Mouse (Mus musculus): ENCODE measurements around the gene Neu3.

Neu3 gene

DNA sequence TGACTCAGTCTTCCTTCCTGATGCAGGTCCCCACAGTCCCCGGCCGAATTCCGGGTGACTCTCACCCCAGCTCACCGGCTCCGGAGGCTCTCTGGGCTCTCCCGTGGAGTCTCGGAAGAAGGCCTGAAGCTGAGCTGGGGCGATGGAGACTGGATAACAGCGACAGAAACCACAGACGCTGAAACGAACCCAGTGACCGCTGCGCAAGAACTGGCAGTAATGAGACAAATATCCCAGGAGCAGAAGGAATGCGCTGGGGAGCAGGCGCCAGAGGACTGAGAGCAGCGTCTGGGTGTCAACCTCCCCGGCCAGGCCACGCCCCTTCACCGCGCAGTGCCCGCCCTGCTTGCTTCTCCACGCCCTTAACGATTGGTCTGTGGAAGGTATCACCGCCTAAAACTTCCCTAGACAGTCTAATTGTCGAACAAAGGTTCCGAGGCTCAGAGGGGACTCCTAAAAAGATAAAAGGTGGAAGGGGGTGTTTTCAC lies at the start of gene Neu3:
Gene Neu3, minus strand, starts transcription at position 335 of the 488 bp plus-strand sequence.
- DNase-seq, result peak; percentile 98

DNA sequence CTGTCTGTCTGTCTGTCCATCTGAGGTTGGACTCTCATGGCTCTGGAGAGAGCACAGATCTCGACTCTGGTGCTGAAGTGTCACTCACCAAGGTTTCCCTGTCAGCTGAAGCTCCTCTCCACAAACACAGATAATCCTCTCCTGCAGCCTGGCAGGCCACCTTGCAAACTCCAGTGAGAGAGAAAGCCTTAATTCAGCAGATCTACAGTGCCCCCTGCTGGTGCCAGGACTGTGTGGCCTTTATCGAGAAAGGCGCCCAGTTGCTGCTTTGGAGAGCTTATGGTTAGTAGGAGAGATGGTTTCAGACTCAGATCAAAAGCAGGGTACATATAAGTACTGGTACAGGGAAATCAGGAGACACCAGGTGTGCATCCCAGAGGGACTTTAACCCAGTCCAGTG lies 48.1 kb upstream of the Neu3 start:
- peak; percentile 86 for DNase-seq

DNA sequence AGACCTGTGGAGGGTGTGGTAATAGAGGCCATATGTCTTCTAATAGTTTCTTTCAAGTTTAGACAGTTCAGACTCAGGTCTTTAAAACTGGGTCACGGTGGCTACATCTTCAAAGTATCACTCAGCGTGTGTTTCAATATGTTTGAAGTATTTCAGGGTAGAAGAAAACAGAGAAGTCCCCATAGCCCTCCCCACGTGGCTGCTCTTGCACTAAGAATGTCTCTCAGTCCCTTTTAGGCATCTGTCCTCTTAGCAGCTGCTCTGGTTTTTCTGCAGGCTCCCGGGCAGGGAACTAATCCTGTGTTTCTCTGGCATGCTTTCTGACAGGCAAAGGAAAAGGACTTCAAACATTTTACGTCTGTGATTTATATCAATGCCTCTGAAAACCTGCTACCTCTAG lies 47.7 kb upstream of the Neu3 start:
- no peak for DNase-seq

GRCm38 (mm10) chr7:99873965-99874364 lies 45.7 kb upstream of the Neu3 start:
- no peak for DNase-seq

GRCm38 (mm10) chr7:99869296-99869695 lies 41.1 kb upstream of the Neu3 start:
- DNase-seq, result no peak

DNA sequence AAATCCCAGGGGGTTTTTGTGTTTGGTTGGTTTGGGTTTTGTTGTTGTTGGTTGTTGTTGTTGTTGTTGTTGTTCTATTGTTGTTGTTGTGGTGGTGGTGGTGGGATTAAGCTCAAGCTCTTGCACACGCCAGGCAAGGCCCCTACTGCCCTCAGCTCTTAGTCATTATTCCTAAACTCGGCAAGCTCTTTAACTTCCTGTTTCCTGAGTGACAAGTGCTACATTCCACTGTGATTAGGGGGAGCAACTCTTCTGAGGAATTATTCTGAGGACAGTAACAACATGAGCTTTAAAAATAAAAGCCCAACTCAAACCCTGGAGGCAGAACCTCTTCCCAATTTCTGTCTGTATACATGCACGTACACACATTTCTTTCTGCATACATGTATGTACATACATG lies 37.0 kb upstream of the Neu3 start:
- DNase-seq, result no peak

DNA sequence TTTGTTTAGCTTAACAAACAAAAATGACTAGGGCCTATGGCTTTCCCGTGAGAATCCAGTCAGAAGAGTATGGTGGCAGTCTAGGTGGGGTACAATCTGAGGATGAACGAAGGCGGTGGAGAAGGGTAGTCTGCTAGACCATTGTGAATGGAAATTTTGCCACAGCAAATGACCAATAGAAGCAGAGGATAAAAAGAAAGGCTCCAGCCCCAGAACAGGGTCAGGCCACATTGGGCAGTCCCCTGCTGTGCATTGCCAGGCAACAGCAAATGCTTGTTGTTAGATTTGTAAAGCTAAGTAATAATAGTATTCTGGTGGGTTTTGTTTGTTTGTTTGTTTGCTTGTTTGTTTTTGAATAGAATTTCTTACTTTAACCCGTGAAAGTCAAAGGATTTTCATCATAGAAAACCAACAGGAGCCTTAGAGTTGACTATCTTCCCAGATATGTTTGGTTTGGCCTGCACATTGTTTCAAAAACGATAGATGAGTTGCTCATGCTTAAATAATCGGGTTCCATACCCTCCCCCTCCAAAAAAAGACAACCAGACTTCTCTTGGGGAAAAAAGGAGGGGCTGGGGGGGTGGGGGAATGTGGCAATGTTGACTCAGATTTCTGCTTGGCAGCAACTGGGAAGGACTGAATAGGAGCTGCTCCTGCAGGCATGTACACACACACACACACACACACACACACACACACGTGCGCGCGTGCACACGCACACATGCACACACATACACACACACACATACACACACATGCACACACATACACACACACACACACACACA lies 36.2 kb upstream of the Neu3 start:
- DNase-seq, result no peak

- no peak for DNase-seq
Measured at GRCm38 (mm10) chr7:99863362-99863761, 35.1 kb upstream of the Neu3 start, which contains the start of gene Spcs2. Gene Spcs2 (minus strand): TSS chr7:99863462.

DNA sequence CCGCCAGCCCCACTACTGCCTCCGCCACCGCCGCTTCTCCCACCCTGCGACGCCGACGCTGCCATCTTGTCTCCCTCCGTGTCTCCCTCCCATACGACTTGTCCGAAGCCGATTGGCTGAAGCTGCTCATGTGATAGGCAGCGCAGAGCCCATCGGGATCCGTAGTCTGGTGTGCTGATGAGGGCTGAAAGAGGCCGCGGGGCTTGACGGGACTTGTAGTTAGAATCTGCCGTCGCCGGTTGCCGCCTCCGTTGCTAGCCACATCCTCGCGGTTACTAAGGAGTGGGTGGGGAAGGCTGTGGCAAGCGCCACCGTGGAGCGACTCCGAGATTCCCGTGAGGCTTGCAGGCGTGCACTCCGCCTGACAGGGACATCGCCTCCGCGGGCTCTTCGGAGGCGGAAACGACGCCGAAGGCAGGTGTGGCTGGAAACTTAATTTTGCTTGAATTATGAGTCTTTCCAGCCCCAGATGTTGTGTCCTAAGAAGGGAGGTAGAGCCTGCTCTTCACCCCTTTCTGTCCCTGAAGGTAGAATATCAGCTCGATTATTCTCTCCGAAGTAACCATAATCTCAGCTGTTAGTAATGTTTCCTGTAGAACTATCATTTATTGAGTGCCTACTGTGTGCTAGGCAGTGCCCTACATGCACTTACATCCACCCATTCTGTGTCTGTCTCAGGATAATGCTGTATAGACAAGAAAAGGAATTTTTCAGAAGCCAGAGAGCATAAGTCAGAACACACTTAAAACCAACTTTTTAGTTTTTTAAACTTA lies 30.8 kb upstream of the Neu3 start, which contains the start of gene Xrra1:
Gene Xrra1, plus strand, starts transcription at position 304 of the 773 bp plus-strand sequence.
- DNase-seq, result peak; percentile 99

DNA sequence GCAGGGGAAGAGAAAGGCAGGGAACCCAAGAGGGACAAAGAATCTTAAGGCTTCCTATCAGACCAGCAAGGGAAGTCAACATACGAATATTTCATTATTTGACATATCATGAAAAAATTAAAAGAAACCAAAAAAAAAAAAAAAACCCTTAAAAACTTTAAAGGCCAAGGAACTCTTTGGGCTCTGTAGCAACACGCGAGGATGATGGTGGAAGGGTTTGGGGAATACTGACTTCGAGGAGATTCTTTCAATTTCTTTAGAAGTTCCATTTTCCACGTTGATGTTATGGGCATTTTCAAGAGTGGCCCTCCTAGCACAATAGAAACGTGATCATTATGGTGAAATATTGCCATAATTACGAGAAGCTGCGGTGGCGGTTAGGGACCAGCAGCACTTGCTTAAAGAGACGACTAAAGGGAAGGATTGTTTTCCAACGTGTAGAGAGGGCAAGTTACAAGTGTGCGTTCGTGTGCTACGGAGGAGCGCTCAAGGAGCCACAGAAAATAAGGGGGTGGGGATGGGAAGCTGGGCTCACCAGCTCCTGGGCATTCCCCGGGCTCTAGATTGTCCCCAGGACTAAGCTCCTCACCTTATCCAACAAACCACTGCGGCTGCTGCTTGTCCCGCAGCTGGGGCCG lies 30.1 kb upstream of the Neu3 start:
- no peak for DNase-seq

DNA sequence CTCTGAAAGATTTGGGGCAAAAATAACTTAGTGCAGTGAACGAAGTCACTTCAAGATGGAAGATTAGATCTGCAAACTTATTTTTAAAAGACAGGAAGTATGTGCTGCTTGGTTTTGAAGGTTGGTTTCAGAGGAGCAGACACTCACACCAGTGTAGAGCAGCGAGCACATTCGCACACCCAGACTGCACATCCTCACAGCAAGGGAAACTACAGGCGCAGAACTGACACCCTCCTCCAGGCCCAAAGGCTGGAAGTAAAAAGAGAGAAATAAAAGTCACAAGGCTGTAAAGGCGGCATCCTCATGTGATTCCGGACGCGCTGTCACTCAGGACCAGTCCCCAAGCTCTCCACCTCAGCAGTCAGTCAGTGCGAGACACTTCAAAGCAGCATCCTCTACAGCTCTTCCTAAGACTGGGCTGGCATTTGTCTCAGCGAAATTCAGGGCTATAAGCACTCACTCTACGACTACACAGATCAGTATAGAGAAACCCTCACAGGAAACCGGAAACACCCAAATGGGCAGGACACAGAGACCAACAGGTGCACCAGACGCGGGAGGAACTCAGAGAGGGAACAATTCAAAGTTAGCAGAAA lies 28.1 kb upstream of the Neu3 start:
- DNase-seq, result no peak

GRCm38 (mm10) chr7:99854311-99854710 lies 26.1 kb upstream of the Neu3 start:
- DNase-seq, result no peak

- no peak for DNase-seq
Measured at GRCm38 (mm10) chr7:99853350-99853749, 25.1 kb upstream of the Neu3 start.

DNA sequence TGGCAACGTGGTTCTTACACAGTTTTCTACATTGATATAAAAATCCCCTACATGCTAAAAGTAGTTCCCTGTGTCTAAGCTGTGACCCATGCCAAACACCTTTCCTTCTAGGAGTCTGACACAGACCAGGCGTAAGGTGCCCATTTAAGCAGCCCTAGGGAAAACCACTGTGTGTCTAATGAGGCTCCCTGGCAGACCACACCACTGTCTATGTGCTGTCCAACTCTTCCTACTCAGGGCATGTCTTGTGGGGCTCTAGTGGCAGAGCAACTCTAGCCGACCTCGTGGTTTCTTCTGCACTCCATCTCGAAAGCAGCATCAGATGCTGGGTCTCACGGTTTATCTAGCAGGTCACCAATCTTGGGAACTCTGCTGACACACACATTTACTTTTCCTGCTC lies 23.4 kb upstream of the Neu3 start:
- DNase-seq, result no peak

GRCm38 (mm10) chr7:99851121-99851520 lies 22.9 kb upstream of the Neu3 start:
- DNase-seq, result no peak

DNA sequence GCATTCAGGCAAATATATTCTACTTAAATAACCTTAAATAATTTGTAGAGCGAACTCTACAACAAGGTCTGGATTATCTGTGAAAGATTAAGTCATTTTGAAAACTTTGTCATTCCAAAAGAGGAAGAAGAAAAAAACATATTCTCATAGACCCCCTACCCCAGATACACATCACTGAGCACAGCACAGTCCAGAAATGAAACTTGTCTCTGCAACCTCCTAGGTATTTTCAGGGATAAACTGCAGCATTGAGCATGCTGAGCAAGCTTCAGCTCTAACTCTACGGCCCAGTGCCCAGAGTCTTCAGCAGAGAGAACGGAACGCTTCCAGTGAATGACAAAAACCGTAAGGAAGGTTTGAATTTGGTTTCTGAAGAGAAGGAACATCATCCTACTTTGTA lies 22.3 kb upstream of the Neu3 start:
- DNase-seq, result no peak

DNA sequence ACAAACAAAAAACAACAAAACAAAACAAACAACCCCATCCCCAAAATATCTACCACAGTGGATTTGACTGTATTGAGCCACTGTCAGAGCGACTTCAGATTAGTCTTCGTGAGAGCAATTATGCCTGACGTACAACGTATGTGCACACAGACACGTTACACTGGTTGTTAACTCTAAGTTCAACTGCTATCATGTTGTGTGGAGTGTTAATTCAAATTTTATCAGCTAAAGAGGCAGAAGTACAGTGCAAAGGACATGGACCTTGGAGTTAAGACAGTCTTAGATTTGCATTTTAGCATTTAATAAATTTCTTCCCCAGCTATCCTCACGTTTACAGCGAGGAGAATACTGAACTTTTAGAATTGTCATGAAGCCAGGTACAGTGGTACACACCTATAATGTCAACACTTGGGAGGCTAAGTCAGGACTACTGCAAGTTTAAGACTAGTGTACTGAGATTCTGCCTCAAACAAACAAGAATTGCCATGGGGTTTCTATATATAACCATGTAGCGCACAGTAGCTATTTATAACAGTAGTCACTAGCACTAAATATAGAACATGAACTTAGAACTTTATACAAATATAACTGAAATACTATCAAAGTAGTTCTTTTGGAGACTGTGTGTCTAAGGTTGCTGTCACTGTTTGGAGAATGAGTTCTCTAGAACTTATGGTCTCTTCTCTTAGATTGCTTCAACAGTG lies 17.5 kb upstream of the Neu3 start:
- no peak for DNase-seq

GRCm38 (mm10) chr7:99838241-99838640 lies 10.0 kb upstream of the Neu3 start:
- DNase-seq, result no peak

- peak; percentile 22 for DNase-seq
Measured at GRCm38 (mm10) chr7:99837358-99838071, 9.3 kb upstream of the Neu3 start.

DNA sequence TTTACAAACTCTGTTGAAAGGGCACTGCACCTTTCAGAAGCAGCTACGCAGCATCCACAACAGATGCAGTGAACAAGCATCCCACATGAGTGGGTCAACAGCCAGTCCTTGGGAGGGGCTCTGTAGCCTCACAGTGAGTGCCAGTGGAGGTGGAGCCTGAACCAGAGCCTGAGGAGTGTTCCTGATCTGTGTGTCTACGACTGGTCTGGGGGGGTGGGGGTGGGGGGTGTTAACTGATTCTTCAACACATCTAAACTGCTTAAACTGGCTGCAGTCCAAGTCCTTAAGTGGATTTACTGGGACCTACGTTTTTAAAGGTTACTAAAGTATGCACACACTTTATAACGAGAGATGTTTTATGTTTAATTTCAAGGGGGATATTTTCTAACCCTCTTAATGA lies 8.6 kb upstream of the Neu3 start:
- peak; percentile 55 for DNase-seq

GRCm38 (mm10) chr7:99834314-99834853 lies 6.2 kb upstream of the Neu3 start:
- DNase-seq, result no peak

Data from lung, postnatal 10 days (tissue).